Mouse (Mus musculus): Measurements from ENCODE around the gene Prpf8. TPM values are rescaled to one million over a fixed set of nuclear protein-coding genes. Genes with fewer than 3 reads are reported as not detected.

Prpf8 gene
- polyA plus RNA-seq, 1 experiment from 2014 or later = 49.5 TPM

GRCm38 (mm10) chr11:75468410-75468809 lies 18.2 kb upstream of the Prpf8 start:
- no peak overlapping the region for H3K9ac ChIP-seq
- no peaks in the 10 kb centered on the region for H3K9me3 ChIP-seq
- H3K4me3 ChIP-seq = peak overlapping the region; percentile 44
- H3K27me3 ChIP-seq = no peaks in the 10 kb centered on the region
- WGBS = 62% methylated on average over 7 of the region's 7 CpGs
- peaks cover 17% of the 10 kb centered on the region for H3K36me3 ChIP-seq
- peaks cover 19% of the 10 kb centered on the region for H3K4me1 ChIP-seq
- no peak for ATAC-seq (ENCODE audit: insufficient number of reproducible peaks, low FRiP score, low TSS enrichment, low read depth)
- 0 out of 2 replicates have a peak overlapping the region, but pooled peaks have one; percentile 38 for H3K27ac ChIP-seq
- peak overlapping the region; percentile 69 for H3K4me2 ChIP-seq

DNA sequence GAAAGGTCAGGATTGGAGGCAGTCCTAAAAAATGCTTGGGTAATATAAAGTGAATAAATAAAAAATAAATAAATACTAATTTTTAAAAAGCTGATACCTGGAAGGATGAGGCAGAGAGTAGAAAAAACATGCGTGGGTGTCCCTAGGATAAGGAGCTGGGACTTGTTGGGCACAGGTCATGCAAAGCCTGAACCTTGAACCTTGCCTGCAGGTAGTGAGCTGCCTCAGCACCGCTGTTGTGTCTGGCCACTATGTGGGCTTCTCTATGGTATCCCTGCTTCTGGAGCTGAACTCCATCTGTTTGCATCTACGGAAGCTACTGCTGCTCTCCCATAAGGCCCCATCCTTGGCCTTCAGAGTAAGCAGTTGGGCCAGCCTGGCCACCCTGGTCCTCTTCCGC lies 17.4 kb upstream of the Prpf8 start:
- Histone ChIP-seq H3K27ac (no peak overlapping the region), H3K9me3 (no peaks in the 10 kb centered on the region), H3K4me3 (no peak overlapping the region), H3K4me1 (peaks cover 14% of the 10 kb centered on the region), H3K9ac (no peak overlapping the region), H3K27me3 (no peaks in the 10 kb centered on the region), H3K4me2 (no peak overlapping the region), H3K36me3 (peaks cover 17% of the 10 kb centered on the region)
- ATAC-seq (ENCODE audit: insufficient number of reproducible peaks, low FRiP score, low TSS enrichment, low read depth) = no peak
- 92% methylated on average over 4 of the region's 4 CpGs for WGBS

DNA sequence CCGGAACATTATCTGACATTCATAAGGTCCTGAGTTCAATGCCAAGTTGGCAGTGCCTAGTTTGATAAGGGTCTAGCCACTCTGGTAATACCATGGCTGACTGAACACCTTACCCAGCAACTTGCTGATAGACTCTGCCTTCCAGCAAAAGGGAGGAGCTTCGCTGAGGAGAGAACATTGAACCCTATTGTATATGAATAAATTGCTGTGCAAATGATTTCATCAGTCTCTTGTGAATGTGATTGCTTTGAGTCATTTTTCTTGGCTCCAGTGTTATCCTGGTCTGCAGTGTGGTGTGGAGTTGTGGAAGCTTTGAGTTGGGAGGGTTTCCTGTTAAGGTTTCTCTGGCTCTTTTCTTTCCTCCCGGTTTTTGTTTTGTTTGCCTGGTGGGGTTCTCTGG lies 15.9 kb upstream of the Prpf8 start:
- 81% methylated on average over 3 of the region's 3 CpGs for WGBS
- Histone ChIP-seq H3K9ac (no peak overlapping the region), H3K36me3 (peaks cover 4% of the 10 kb centered on the region), H3K4me3 (no peak overlapping the region), H3K9me3 (no peaks in the 10 kb centered on the region), H3K27ac (no peak overlapping the region), H3K4me2 (no peak overlapping the region), H3K4me1 (peaks cover 14% of the 10 kb centered on the region), H3K27me3 (no peaks in the 10 kb centered on the region)
- ATAC-seq (ENCODE audit: insufficient number of reproducible peaks, low FRiP score, low TSS enrichment, low read depth) = no peak

DNA sequence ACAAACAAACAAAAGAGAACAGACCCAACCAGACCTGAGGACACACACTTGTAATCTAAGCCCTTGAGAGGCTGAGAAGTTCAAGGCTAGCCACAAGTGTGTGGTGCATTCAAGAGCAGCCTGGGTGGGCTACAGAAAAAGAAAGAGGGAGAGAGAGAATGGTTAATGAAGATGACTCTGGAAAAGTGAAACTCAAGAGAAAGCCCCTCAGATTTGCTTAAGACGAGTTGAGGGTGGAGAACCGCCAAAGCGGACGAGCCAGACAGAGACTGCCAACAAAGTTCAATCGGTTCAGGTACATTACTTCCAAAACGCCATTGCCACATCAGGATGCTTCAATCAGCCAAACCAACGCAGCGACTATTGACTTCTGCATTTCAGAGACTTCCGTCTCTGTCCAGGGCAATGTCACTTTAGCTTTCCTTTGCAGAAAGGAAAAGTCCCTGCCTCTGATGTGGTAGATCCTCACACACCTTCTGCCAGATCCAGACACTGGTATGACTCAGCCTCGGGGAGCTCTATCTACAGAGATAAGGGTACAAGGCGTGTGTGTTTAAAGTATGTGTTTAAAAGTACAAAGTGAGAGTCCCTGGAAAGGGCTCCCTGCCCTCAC lies 14.0 kb upstream of the Prpf8 start:
- WGBS = 81% methylated on average over 11 of the region's 11 CpGs
- no peak overlapping the region for H3K4me3 ChIP-seq
- no peak overlapping the region for H3K27ac ChIP-seq
- no peak for ATAC-seq (ENCODE audit: insufficient number of reproducible peaks, low FRiP score, low TSS enrichment, low read depth)
- no peaks in the 10 kb centered on the region for H3K36me3 ChIP-seq
- H3K4me1 ChIP-seq = peaks cover 12% of the 10 kb centered on the region
- H3K9ac ChIP-seq = no peak overlapping the region
- no peak overlapping the region for H3K4me2 ChIP-seq
- H3K27me3 ChIP-seq = no peaks in the 10 kb centered on the region
- H3K9me3 ChIP-seq = no peaks in the 10 kb centered on the region

GRCm38 (mm10) chr11:75473376-75473775 lies 13.2 kb upstream of the Prpf8 start:
- no peaks in the 10 kb centered on the region for H3K36me3 ChIP-seq
- 69% methylated on average over 7 of the region's 7 CpGs for WGBS
- H3K4me3 ChIP-seq = no peak overlapping the region

GRCm38 (mm10) chr11:75486192-75486591 lies 424 bp upstream of the Prpf8 start:
- no peak for ATAC-seq (ENCODE audit: insufficient number of reproducible peaks, low FRiP score, low TSS enrichment, low read depth)

More at GRCm38 (mm10) chr11:75473376-75473775, 13.2 kb upstream of the Prpf8 start:
- Histone ChIP-seq H3K9ac (no peak overlapping the region), H3K27ac (no peak overlapping the region), H3K27me3 (no peaks in the 10 kb centered on the region), H3K9me3 (no peaks in the 10 kb centered on the region), H3K4me1 (peaks cover 4% of the 10 kb centered on the region), H3K4me2 (no peak overlapping the region)
- ATAC-seq (ENCODE audit: insufficient number of reproducible peaks, low FRiP score, low TSS enrichment, low read depth) = no peak

DNA sequence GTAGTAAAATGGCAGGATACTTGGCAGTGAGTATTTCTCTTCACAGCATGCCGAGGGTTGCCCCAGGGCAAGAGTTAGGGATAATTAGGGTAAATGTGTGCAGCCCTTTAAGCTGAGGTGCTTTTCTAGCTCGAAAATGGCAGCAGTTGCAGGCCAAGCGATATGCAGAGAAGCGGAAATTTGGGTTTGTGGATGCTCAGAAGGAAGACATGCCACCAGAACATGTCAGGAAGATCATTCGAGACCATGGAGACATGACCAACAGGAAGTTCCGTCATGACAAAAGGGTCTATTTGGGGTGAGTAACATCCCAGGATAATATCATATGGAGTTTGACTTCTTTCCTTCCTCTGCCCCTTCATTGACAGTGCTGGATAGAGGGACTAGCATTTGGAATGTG lies 880 bp downstream of the Prpf8 start:
- Histone ChIP-seq H3K27me3 (peaks cover 3% of the 10 kb centered on the region; the same call in 1 of the 2 replicates), H3K4me2 (peak overlapping the region; percentile 82), H3K27ac (no peak overlapping the region), H3K9ac (peak overlapping the region; percentile 95), H3K9me3 (no peaks in the 10 kb centered on the region), H3K4me1 (peaks cover 8% of the 10 kb centered on the region), H3K4me3 (peak overlapping the region; percentile 90), H3K36me3 (peaks cover 34% of the 10 kb centered on the region)
- 34% methylated on average over 6 of the region's 6 CpGs for WGBS
- ATAC-seq (ENCODE audit: insufficient number of reproducible peaks, low FRiP score, low TSS enrichment, low read depth) = no peak

More at GRCm38 (mm10) chr11:75486192-75486591, 424 bp upstream of the Prpf8 start:
- Histone ChIP-seq H3K27ac (no peak overlapping the region), H3K9ac (no peak overlapping the region), H3K4me1 (peaks cover 8% of the 10 kb centered on the region), H3K36me3 (peaks cover 21% of the 10 kb centered on the region), H3K27me3 (peaks cover 3% of the 10 kb centered on the region; the same call in 1 of the 2 replicates), H3K9me3 (no peaks in the 10 kb centered on the region), H3K4me2 (peak overlapping the region; percentile 22; the same call in 1 of the 2 replicates), H3K4me3 (peak overlapping the region; percentile 90)
- WGBS = 22% methylated on average over 3 of the region's 3 CpGs

GRCm38 (mm10) chr11:75494296-75495049 lies 7.9 kb downstream of the Prpf8 start:
- Histone ChIP-seq H3K9ac (no peak overlapping the region), H3K4me3 (no peak overlapping the region), H3K36me3 (peaks cover 100% of the 10 kb centered on the region), H3K4me1 (no peaks in the 10 kb centered on the region), H3K4me2 (no peak overlapping the region), H3K27me3 (no peaks in the 10 kb centered on the region), H3K27ac (no peak overlapping the region), H3K9me3 (no peaks in the 10 kb centered on the region)
- no peak for ATAC-seq (ENCODE audit: insufficient number of reproducible peaks, low FRiP score, low TSS enrichment, low read depth)
- 90% methylated on average over 10 of the region's 10 CpGs for WGBS

GRCm38 (mm10) chr11:75498126-75498525 lies 11.5 kb downstream of the Prpf8 start:
- WGBS = 88% methylated on average over 1 of the region's 1 CpGs
- no peaks in the 10 kb centered on the region for H3K27me3 ChIP-seq
- H3K4me1 ChIP-seq = no peaks in the 10 kb centered on the region
- H3K4me3 ChIP-seq = no peak overlapping the region
- no peaks in the 10 kb centered on the region for H3K9me3 ChIP-seq
- no peak for ATAC-seq (ENCODE audit: insufficient number of reproducible peaks, low FRiP score, low TSS enrichment, low read depth)
- H3K9ac ChIP-seq = no peak overlapping the region
- H3K27ac ChIP-seq = no peak overlapping the region
- H3K36me3 ChIP-seq = peaks cover 99% of the 10 kb centered on the region
- no peak overlapping the region for H3K4me2 ChIP-seq

GRCm38 (mm10) chr11:75508162-75508561 lies 21.5 kb downstream of the Prpf8 start:
- Histone ChIP-seq H3K9ac (no peak overlapping the region), H3K9me3 (no peaks in the 10 kb centered on the region), H3K27ac (no peak overlapping the region), H3K36me3 (peaks cover 59% of the 10 kb centered on the region), H3K4me3 (no peak overlapping the region), H3K27me3 (no peaks in the 10 kb centered on the region), H3K4me2 (no peak overlapping the region), H3K4me1 (peaks cover 26% of the 10 kb centered on the region)
- ATAC-seq (ENCODE audit: insufficient number of reproducible peaks, low FRiP score, low TSS enrichment, low read depth) = no peak
- WGBS = 92% methylated on average over 4 of the region's 4 CpGs

GRCm38 (mm10) chr11:75508904-75509303 lies 22.3 kb downstream of the Prpf8 start:
- Histone ChIP-seq H3K4me2 (no peak overlapping the region), H3K9me3 (no peaks in the 10 kb centered on the region), H3K4me3 (no peak overlapping the region), H3K9ac (no peak overlapping the region), H3K27me3 (no peaks in the 10 kb centered on the region), H3K36me3 (peaks cover 52% of the 10 kb centered on the region), H3K27ac (no peak overlapping the region; the same call in 1 of the 2 replicates), H3K4me1 (peaks cover 26% of the 10 kb centered on the region)
- no peak for ATAC-seq (ENCODE audit: insufficient number of reproducible peaks, low FRiP score, low TSS enrichment, low read depth)
- 46% methylated on average over 8 of the region's 8 CpGs for WGBS
